Mouse (Mus musculus): Measurements from ENCODE around the gene Ckap5.

DNA sequence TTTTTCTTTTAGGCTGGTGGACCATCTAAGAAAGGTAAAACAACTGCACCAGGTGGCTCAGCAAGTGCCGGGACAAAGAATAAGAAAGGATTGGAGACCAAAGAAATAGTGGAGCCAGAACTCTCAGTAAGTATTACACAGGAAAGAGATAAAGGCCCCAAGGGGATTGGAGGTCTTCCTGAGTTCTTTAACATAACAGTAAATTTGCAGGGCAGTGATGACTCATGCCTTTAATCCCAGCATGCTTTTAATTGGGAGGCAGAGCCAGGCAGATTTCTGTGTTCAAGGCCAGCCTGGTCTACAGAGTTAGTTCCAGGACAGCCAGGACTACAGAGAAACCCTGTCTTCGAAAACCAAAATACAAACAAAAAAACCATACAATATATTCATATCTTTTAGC lies 41.6 kb downstream of the Ckap5 start:
- no peak for TF ChIP-seq CTCF (IDR thresholded peaks at IDR 0.05; ENCODE audit: insufficient read depth, low read depth, low read length)
- no peak for TF ChIP-seq POLR2A (IDR thresholded peaks at IDR 0.05; ENCODE audit: insufficient read depth, low read depth, low read length)
